24 mouse cellular contexts compared by ENCODE assay signal in genomic region chr13:42070236-42070635, GRCm38 (mm10). TPM values are rescaled to one million over a fixed set of nuclear protein-coding genes. Genes with fewer than 3 reads are reported as not detected.
DNase-seq lines count a peak whose midpoint lies in the region; ATAC-seq lines count a peak whose summit lies in the region.
"Had no signal": no experiment of that assay in that cellular context is flagged by ENCODE, and none has a peak within 500 bp of the region (broad histone marks: within the 10 kb centered on the region; RNA-seq: fewer than 3 reads in every experiment).

No protein-coding gene starts in this region.

- H3K9ac ChIP-seq in heart, embryonic 13.5 days, result 0 out of 2 replicates have a peak overlapping the region, but pooled peaks have one; percentile 11
- H3K9ac ChIP-seq in liver, embryonic 13.5 days, result no peak overlapping the region
- H3K9ac ChIP-seq in neural tube, embryonic 13.5 days, result peak overlapping the region; percentile 17; the same call in 1 of the 2 replicates
- H3K9ac ChIP-seq: embryonic facial prominence, embryonic 13.5 days; forebrain, embryonic 15.5 days; hindbrain, embryonic 14.5 days; kidney, embryonic 15.5 days; lung, embryonic 15.5 days had no signal

- no peaks in the 10 kb centered on the region for H3K9me3 ChIP-seq in heart, embryonic 13.5 days
- no peaks in the 10 kb centered on the region for H3K9me3 ChIP-seq in heart, embryonic 10.5 days
- no peaks in the 10 kb centered on the region for H3K9me3 ChIP-seq in liver, embryonic 13.5 days (replicated peaks)
- no peaks in the 10 kb centered on the region for H3K9me3 ChIP-seq in neural tube, embryonic 13.5 days
- H3K9me3 ChIP-seq: embryonic facial prominence, embryonic 13.5 days; forebrain, embryonic 10.5 days; forebrain, embryonic 15.5 days; G1E; kidney, embryonic 15.5 days; lung, embryonic 15.5 days had no signal

- H3K27ac ChIP-seq in heart, embryonic 13.5 days (replicated peaks), result 0 out of 2 replicates have a peak overlapping the region, but pooled peaks have one; percentile 17
- H3K27ac ChIP-seq in heart, embryonic 10.5 days, result no peak overlapping the region
- no peak overlapping the region for H3K27ac ChIP-seq in liver, embryonic 13.5 days
- H3K27ac ChIP-seq in neural tube, embryonic 13.5 days (replicated peaks), result no peak overlapping the region
- H3K27ac ChIP-seq: embryonic facial prominence, embryonic 13.5 days; forebrain, embryonic 10.5 days; forebrain, embryonic 15.5 days; hindbrain, embryonic 14.5 days; kidney, embryonic 15.5 days; layer of hippocampus, adult 2 months; left cerebral cortex, adult 2 months; lung, embryonic 15.5 days had no signal

- H3K4me3 ChIP-seq in heart, embryonic 13.5 days, result no peak overlapping the region
- H3K4me3 ChIP-seq in heart, embryonic 10.5 days, result no peak overlapping the region
- no peak overlapping the region for H3K4me3 ChIP-seq in liver, embryonic 13.5 days (replicated peaks)
- H3K4me3 ChIP-seq in neural tube, embryonic 13.5 days, result no peak overlapping the region
- H3K4me3 ChIP-seq: embryonic facial prominence, embryonic 13.5 days; forebrain, embryonic 10.5 days; forebrain, embryonic 15.5 days; kidney, embryonic 15.5 days; layer of hippocampus, adult 2 months; left cerebral cortex, adult 2 months; lung, embryonic 15.5 days had no signal

- ATAC-seq in heart, embryonic 13.5 days (ENCODE audit: extremely low read depth, insufficient number of reproducible peaks, low FRiP score, low TSS enrichment), result no peak
- 0 out of 2 replicates have a peak, but pooled peaks have one; percentile 15 for ATAC-seq in liver, embryonic 13.5 days (ENCODE audit: low read depth)
- no peak for ATAC-seq in neural tube, embryonic 13.5 days (ENCODE audit: low read depth)
- ATAC-seq: forebrain, embryonic 15.5 days; Patski had no signal

- WGBS in heart, embryonic 13.5 days, result 35% methylated on average over 4 of the region's 4 CpGs
- WGBS in heart, embryonic 10.5 days, result 51% methylated on average over 4 of the region's 4 CpGs
- 50% methylated on average over 4 of the region's 4 CpGs for WGBS in liver, embryonic 13.5 days (ENCODE audit: insufficient replicate concordance)
- 85% methylated on average over 4 of the region's 4 CpGs for WGBS in neural tube, embryonic 13.5 days

- H3K4me2 ChIP-seq in heart, embryonic 13.5 days, result no peak overlapping the region
- no peak overlapping the region for H3K4me2 ChIP-seq in liver, embryonic 13.5 days
- no peak overlapping the region for H3K4me2 ChIP-seq in neural tube, embryonic 13.5 days
- H3K4me2 ChIP-seq: embryonic facial prominence, embryonic 13.5 days; forebrain, embryonic 15.5 days; hindbrain, embryonic 14.5 days; kidney, embryonic 15.5 days; lung, embryonic 15.5 days had no signal

- no peak for DNase-seq in heart, embryonic 10.5 days (ENCODE audit: low spot score)
- DNase-seq in liver, embryonic 13.5 days, result no peak
- no peak for DNase-seq in liver
- no peak for DNase-seq in neural tube, embryonic 10.5 days (ENCODE audit: extremely low spot score, low spot score)
- DNase-seq in frontal cortex, postnatal 10 days (ENCODE audit: low spot score in 2 of 2), result no peak
- DNase-seq: adrenal gland, postnatal 25 days; cerebellum, adult 18-20 months; cerebellum, postnatal 10 days; heart, postnatal 36 days; kidney, adult 18-20 months; kidney, postnatal 36 days; thymus, postnatal 4 days had no signal

- peaks cover 30% of the 10 kb centered on the region for H3K36me3 ChIP-seq in heart, embryonic 13.5 days
- H3K36me3 ChIP-seq in heart, embryonic 10.5 days, result peaks cover 41% of the 10 kb centered on the region
- peaks cover 5% of the 10 kb centered on the region for H3K36me3 ChIP-seq in liver, embryonic 13.5 days
- H3K36me3 ChIP-seq in neural tube, embryonic 13.5 days, result peaks cover 18% of the 10 kb centered on the region; the same call in 1 of the 2 replicates
- H3K36me3 ChIP-seq: forebrain, embryonic 15.5 days; lung, embryonic 15.5 days had no signal

- H3K4me1 ChIP-seq in heart, embryonic 13.5 days, result peaks cover 34% of the 10 kb centered on the region
- peaks cover 34% of the 10 kb centered on the region for H3K4me1 ChIP-seq in heart, embryonic 10.5 days
- H3K4me1 ChIP-seq in liver, embryonic 13.5 days (replicated peaks), result peaks cover 47% of the 10 kb centered on the region
- 0 out of 2 replicates have a peak, but pooled peaks cover 8% of the 10 kb centered on the region for H3K4me1 ChIP-seq in neural tube, embryonic 13.5 days (replicated peaks)
- H3K4me1 ChIP-seq: lung, embryonic 15.5 days had no signal

- H3K27me3 ChIP-seq in heart, embryonic 13.5 days (replicated peaks), result no peaks in the 10 kb centered on the region
- no peaks in the 10 kb centered on the region for H3K27me3 ChIP-seq in heart, embryonic 10.5 days (ENCODE audit: insufficient read depth, poor library complexity, severe bottlenecking)
- no peaks in the 10 kb centered on the region for H3K27me3 ChIP-seq in liver, embryonic 13.5 days
- no peaks in the 10 kb centered on the region for H3K27me3 ChIP-seq in neural tube, embryonic 13.5 days
- H3K27me3 ChIP-seq: embryonic facial prominence, embryonic 13.5 days; forebrain, embryonic 15.5 days; kidney, embryonic 15.5 days; lung, embryonic 15.5 days; Patski had no signal

RNA-seq across cellular contexts. Expression of gene Hivep1, which starts 18.4 kb away (rescaled TPM):
- polyA plus RNA-seq in heart, embryonic 13.5 days (2015; fragmentation: Nextera tagmentation; extraction: Ambion mirVana), result 8.3 and 8.5 TPM in 2 replicates
- polyA plus RNA-seq in heart, embryonic 10.5 days (2016; fragmentation: Nextera tagmentation; extraction: Ambion mirVana), result 7.5 and 8.2 TPM in 2 replicates
- polyA plus RNA-seq in liver, embryonic 13.5 days (2015; fragmentation: Nextera tagmentation; extraction: Ambion mirVana), result 2.4 and 3.3 TPM in 2 replicates
- polyA plus RNA-seq in neural tube, embryonic 13.5 days (2015; fragmentation: Nextera tagmentation; extraction: Ambion mirVana), result 16.7 and 20.6 TPM in 2 replicates
